Mouse (Mus musculus) hindbrain, embryonic 14.5 days (tissue): Measurements from ENCODE around the gene Lrch3. TPM values are rescaled to one million over a fixed set of nuclear protein-coding genes. Genes with fewer than 3 reads are reported as not detected.

Experiments used
- ATAC-seq: fragments of 200-750 bp; cut with Nextera tagmentation; 2 replicates; pipeline ENCODE4 v1.8.0; 2017; ENCODE audit warnings: moderate number of reproducible peaks, mild to moderate bottlenecking, moderate TSS enrichment, moderate library complexity; ENCODE audit not compliant: low FRiP score
- DNase-seq: peaks from one replicate; pipeline ENCODE4 v3.0.0-alpha.2; 2015; ENCODE audit warnings: low spot score
- H3K27ac ChIP-seq: fragments of 300-500 bp; sonication (generic); 2 replicates; pipeline ENCODE4 v1.5.1; 2014; ENCODE audit warnings: mild to moderate bottlenecking, moderate library complexity
- H3K27me3 ChIP-seq: fragments of 300-500 bp; sonication (generic); 2 replicates; pipeline ENCODE4 v1.6.1; 2014; ENCODE audit warnings: mild to moderate bottlenecking, low read length, mixed read lengths; ENCODE audit not compliant: control insufficient read depth, insufficient read depth
- H3K36me3 ChIP-seq: fragments of 300-500 bp; sonication (generic); replicated peaks from 2 replicates; pipeline ENCODE4 v1.6.1; 2014; ENCODE audit not compliant: control insufficient read depth, insufficient read depth
- H3K4me1 ChIP-seq: fragments of 300-500 bp; sonication (generic); replicated peaks from 2 replicates; pipeline ENCODE4 v1.6.1; 2014; ENCODE audit warnings: antibody characterized with exemption, low read length, mixed read lengths; ENCODE audit not compliant: control insufficient read depth, insufficient read depth
- H3K4me2 ChIP-seq: fragments of 300-500 bp; sonication (generic); replicated peaks from 2 replicates; pipeline ENCODE4 v1.6.1; 2014; ENCODE audit warnings: mild to moderate bottlenecking, moderate library complexity
- H3K4me3 ChIP-seq: fragments of 300-500 bp; sonication (generic); replicated peaks from 2 replicates; pipeline ENCODE4 v1.5.1; 2014; ENCODE audit warnings: mild to moderate bottlenecking, low read length
- H3K9ac ChIP-seq: fragments of 300-500 bp; sonication (generic); 2 replicates; pipeline ENCODE4 v1.6.1; 2014
- H3K9me3 ChIP-seq: fragments of 300-500 bp; sonication (generic); 2 replicates; pipeline ENCODE4 v1.6.1; 2016; ENCODE audit warnings: low read length; ENCODE audit not compliant: control insufficient read depth
- WGBS: fragments of 180-500 bp; shearing (Covaris S2); extraction: QIAGEN DNeasy Blood & Tissue Kit; methylation state at CpG from one replicate; pipeline ENCODE4 v1.1.7; 2014; 5-methylcytosine and 5-hydroxymethylcytosine counted together
- polyA plus RNA-seq: library from polyadenylated mRNA; unstranded; fragments of >200 nt; fragmentation: Nextera tagmentation; extraction: Ambion mirVana; gene quantifications from 2 replicates; pipeline ENCODE4 v1.2.1, GENCODE M21; 2014

The Lrch3 gene
- polyA plus RNA-seq, 1 experiment from 2014 or later = 53.0 TPM

- peak overlapping the region; percentile 82; the same call in 1 of the 2 replicates for H3K9ac ChIP-seq
- WGBS = 59% methylated on average over 11 of the region's 11 CpGs
- 0 out of 2 replicates have a peak overlapping the region, but pooled peaks have one; percentile 87 for H3K4me3 ChIP-seq
Measured at GRCm38 (mm10) chr16:33061400-33061799, 147.5 kb downstream of the Lrch3 start.

DNA sequence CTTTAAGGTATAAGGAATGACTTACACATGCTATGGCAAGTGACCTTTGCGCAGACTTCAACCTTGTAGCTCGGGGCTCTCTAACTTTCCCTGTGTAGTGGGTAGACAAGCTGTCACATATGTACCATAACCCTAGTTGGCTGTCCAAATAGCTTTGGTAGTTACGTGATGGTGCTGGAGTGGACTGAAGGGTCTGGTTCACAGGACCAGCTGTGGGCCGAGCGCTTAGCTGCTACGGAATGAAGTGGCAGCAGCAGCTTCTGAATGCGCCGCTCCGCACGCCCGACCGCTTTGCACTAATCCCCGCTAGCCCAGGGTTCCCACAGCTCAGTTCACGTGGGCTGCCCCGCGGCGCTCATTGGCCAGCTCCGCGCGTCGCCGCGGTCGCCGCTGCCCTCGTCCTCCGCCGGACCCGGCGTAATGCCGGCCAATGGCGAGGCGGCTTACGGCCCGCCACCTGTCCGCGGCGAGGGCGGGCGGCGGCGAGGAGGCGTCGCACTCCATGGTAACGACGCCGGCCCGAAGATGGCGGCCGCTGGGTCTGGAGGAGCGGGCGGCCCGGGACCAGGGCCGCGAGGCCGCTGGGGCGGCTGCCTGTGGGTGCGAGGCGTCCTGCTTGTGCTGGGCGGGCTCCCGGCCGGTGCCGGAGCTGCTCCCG is 148.3 kb downstream of the Lrch3 start, which contains the start of gene Lmln:
Gene Lmln, plus strand, starts transcription at position 498 of the 658 bp plus-strand sequence.
- peak; percentile 90 for DNase-seq
- ATAC-seq = peak; percentile 97
- Histone ChIP-seq H3K9ac (peak within 1 kb of the TSS; percentile 82), H3K27ac (peak within 1 kb of the TSS; percentile 84), H3K27me3 (no peaks in the 10 kb centered on the region), H3K36me3 (peaks cover 38% of the 10 kb centered on the region), H3K4me3 (peak within 1 kb of the TSS; percentile 87), H3K4me2 (peak within 1 kb of the TSS; percentile 62), H3K4me1 (peaks cover 31% of the 10 kb centered on the region), H3K9me3 (no peaks in the 10 kb centered on the region)
- under 1% methylated on average over 64 of the region's 64 CpGs for WGBS

More at GRCm38 (mm10) chr16:33061400-33061799, 147.5 kb downstream of the Lrch3 start:
- DNase-seq (peak; percentile 26), ATAC-seq (no peak)
- Histone ChIP-seq H3K4me1 (peaks cover 31% of the 10 kb centered on the region), H3K4me2 (peak overlapping the region; percentile 62), H3K27ac (no peak overlapping the region), H3K9me3 (no peaks in the 10 kb centered on the region), H3K36me3 (peaks cover 36% of the 10 kb centered on the region), H3K27me3 (no peaks in the 10 kb centered on the region)

DNA sequence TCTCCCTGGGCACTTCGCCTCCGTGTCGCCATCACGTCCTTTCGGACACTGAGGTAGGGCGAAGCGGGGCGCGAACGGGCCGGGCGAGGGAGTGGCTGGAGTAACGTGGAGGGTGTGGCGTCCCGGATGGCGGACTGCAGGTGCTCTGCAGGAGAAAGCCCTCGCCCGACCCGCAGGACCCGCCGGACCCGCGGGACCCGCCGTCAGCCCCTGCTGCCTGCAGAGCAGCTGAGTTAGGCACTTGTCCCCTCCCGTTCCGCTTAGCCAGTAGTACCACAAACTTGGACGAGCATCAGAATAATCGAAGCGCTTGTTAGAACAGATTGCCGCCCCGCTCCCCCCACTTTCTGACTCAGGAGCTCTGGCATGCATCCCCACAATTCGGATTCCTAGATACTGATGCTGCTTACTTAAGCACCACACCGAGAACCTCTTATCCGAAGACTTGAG is 148.8 kb downstream of the Lrch3 start:
- H3K36me3 ChIP-seq = peaks cover 38% of the 10 kb centered on the region
- H3K9ac ChIP-seq = peak overlapping the region; percentile 82
- under 1% methylated on average over 35 of the region's 35 CpGs for WGBS
- peaks cover 27% of the 10 kb centered on the region for H3K4me1 ChIP-seq
- peak overlapping the region; percentile 87 for H3K4me3 ChIP-seq
- peak overlapping the region; percentile 62 for H3K4me2 ChIP-seq
- DNase-seq (peak; percentile 34), ATAC-seq (no peak; the same call in 1 of the 2 replicates)
- no peaks in the 10 kb centered on the region for H3K27me3 ChIP-seq
- no peaks in the 10 kb centered on the region for H3K9me3 ChIP-seq
- H3K27ac ChIP-seq = peak overlapping the region; percentile 84

GRCm38 (mm10) chr16:33063267-33063666 is 149.4 kb downstream of the Lrch3 start:
- DNase-seq (no peak), ATAC-seq (no peak)
- Histone ChIP-seq H3K36me3 (peaks cover 38% of the 10 kb centered on the region), H3K27me3 (no peaks in the 10 kb centered on the region), H3K4me3 (peak overlapping the region; percentile 87), H3K9me3 (no peaks in the 10 kb centered on the region), H3K9ac (peak overlapping the region; percentile 82), H3K4me2 (peak overlapping the region; percentile 62), H3K4me1 (peaks cover 21% of the 10 kb centered on the region), H3K27ac (no peak overlapping the region; the same call in 1 of the 2 replicates)
- WGBS = 22% methylated on average over 7 of the region's 7 CpGs

GRCm38 (mm10) chr16:33064636-33065035 is 150.7 kb downstream of the Lrch3 start:
- no peak for ATAC-seq
- Histone ChIP-seq H3K4me2 (no peak overlapping the region), H3K27me3 (no peaks in the 10 kb centered on the region), H3K27ac (no peak overlapping the region), H3K9ac (no peak overlapping the region), H3K4me3 (no peak overlapping the region), H3K36me3 (peaks cover 31% of the 10 kb centered on the region), H3K9me3 (no peaks in the 10 kb centered on the region), H3K4me1 (peaks cover 19% of the 10 kb centered on the region)
- DNase-seq = no peak
- WGBS = 68% methylated on average over 9 of the region's 9 CpGs

Other genes starting within 250 kb of the Lrch3 start
- gene Muc4, start 178.2 kb upstream of the Lrch3 start, polyA plus RNA-seq = not detected in 2 replicates
- not detected in 2 replicates for gene Muc20, start 116.7 kb upstream of the Lrch3 start, polyA plus RNA-seq
- not detected in 2 replicates for gene Smbd1, start 103.6 kb upstream of the Lrch3 start, polyA plus RNA-seq
- 143 and 167 TPM in 2 replicates for gene Fyttd1, start 36.6 kb upstream of the Lrch3 start, polyA plus RNA-seq
- gene Rubcn, start 36.3 kb upstream of the Lrch3 start, polyA plus RNA-seq = 34.2 and 34.7 TPM in 2 replicates
- 6.5 and 7.7 TPM in 2 replicates for gene Iqcg, start 142.1 kb downstream of the Lrch3 start, polyA plus RNA-seq
- 450 and 532 TPM in 2 replicates for gene Rpl35a, start 142.4 kb downstream of the Lrch3 start, polyA plus RNA-seq
- 3.8 and 4.5 TPM in 2 replicates for gene Lmln, start 148.4 kb downstream of the Lrch3 start, polyA plus RNA-seq